In the genomic region with DNA sequence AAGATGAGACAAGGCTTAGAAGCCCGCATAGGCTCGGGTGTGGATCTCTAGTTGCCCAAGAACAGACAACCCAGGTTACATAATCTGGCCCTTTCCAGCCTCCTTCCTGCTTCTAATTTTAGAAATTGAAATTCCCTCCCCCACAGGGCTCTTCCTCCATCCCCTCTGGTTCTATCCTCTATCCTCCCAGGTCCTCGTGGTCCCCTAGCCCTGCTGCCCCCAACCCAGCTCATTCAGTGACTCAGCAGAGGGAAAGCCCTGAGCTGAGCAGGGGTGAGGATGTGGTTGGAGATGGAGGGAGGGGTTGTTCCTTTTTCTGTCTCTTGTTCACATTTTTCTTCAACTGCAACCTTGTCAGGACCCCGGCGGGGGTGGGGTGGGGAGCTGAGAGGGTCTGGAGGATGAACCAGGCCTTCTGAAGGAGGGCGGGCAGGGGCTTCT, we compare ENCODE assay signal across 9 mouse cellular contexts. TPM values are rescaled to one million over a fixed set of nuclear protein-coding genes. Genes with fewer than 3 reads are reported as not detected.
DNase-seq lines count a peak whose midpoint lies in the region; ATAC-seq and TF ChIP-seq lines count a peak whose summit lies in the region.
"Had no signal": no experiment of that assay in that cellular context is flagged by ENCODE, and none has a peak within 500 bp of the region (broad histone marks: within the 10 kb centered on the region; RNA-seq: fewer than 3 reads in every experiment).

No protein-coding gene starts in this region.

- no peak for TF ChIP-seq CTCF in MEL (IDR thresholded peaks at IDR 0.05 in 2 of 3, conservative IDR thresholded peaks at IDR 0.05 in 1 of 3; ENCODE audit: control insufficient read depth in 1 of 3, insufficient read depth in 1 of 3, low read depth in 2 of 3, low read length in 3 of 3, poor library complexity in 1 of 3, severe bottlenecking in 1 of 3)

- peak overlapping the region; percentile 94 for H3K27ac ChIP-seq in MEL (ENCODE audit: control insufficient read depth, low read depth, low read length)
- peak overlapping the region; percentile 72 for H3K27ac ChIP-seq in heart, embryonic 13.5 days (replicated peaks)
- H3K27ac ChIP-seq in limb, embryonic 10.5 days, result no peak overlapping the region
- H3K27ac ChIP-seq in hindbrain, embryonic 12.5 days, result no peak overlapping the region

- H3K79me2 ChIP-seq in MEL (ENCODE audit: control insufficient read depth, insufficient read depth, low read length, poor library complexity), result no peaks in the 10 kb centered on the region; the same call in 1 of the 2 replicates

- no peak for ATAC-seq in heart, embryonic 13.5 days (ENCODE audit: extremely low read depth, insufficient number of reproducible peaks, low FRiP score, low TSS enrichment)
- ATAC-seq in hindbrain, embryonic 12.5 days (ENCODE audit: low FRiP score), result no peak

- no peaks in the 10 kb centered on the region for H3K9me3 ChIP-seq in MEL (replicated peaks; ENCODE audit: insufficient read depth, low read length)
- no peaks in the 10 kb centered on the region for H3K9me3 ChIP-seq in heart, embryonic 13.5 days
- no peaks in the 10 kb centered on the region for H3K9me3 ChIP-seq in limb, embryonic 10.5 days (replicated peaks)
- no peaks in the 10 kb centered on the region for H3K9me3 ChIP-seq in hindbrain, embryonic 12.5 days (replicated peaks)

- TF ChIP-seq POLR2A in MEL (IDR thresholded peaks at IDR 0.05; ENCODE audit: control insufficient read depth in 1 of 2, insufficient read depth in 1 of 2, low read depth in 1 of 2, low read length in 2 of 2, poor library complexity in 1 of 2), result no peak

- no peak overlapping the region for H3K4me2 ChIP-seq in heart, embryonic 13.5 days
- no peak overlapping the region for H3K4me2 ChIP-seq in hindbrain, embryonic 12.5 days (replicated peaks)

- no peak overlapping the region; a peak in 1 of 4 replicates for H3K4me3 ChIP-seq in MEL (ENCODE audit: control insufficient read depth in 1 of 2, insufficient read depth in 1 of 2, low read depth in 2 of 2, low read length in 2 of 2)
- no peak overlapping the region for H3K4me3 ChIP-seq in heart, embryonic 13.5 days
- H3K4me3 ChIP-seq in limb, embryonic 10.5 days, result no peak overlapping the region
- no peak overlapping the region for H3K4me3 ChIP-seq in hindbrain, embryonic 12.5 days

- WGBS in heart, embryonic 13.5 days, result 61% methylated on average over 6 of the region's 6 CpGs
- WGBS in limb, embryonic 10.5 days, result 86% methylated on average over 6 of the region's 6 CpGs
- 82% methylated on average over 6 of the region's 6 CpGs for WGBS in hindbrain, embryonic 12.5 days

- peaks cover 0 to 27% of the 10 kb centered on the region in 2 experiments; a peak in 3 of 4 replicates for H3K36me3 ChIP-seq in MEL (ENCODE audit: control insufficient read depth in 1 of 2, insufficient read depth in 2 of 2, low read length in 2 of 2)
- peaks cover 30% of the 10 kb centered on the region for H3K36me3 ChIP-seq in heart, embryonic 13.5 days
- H3K36me3 ChIP-seq in limb, embryonic 10.5 days, result peaks cover 47% of the 10 kb centered on the region
- H3K36me3 ChIP-seq in hindbrain, embryonic 12.5 days, result peaks cover 30% of the 10 kb centered on the region

- DNase-seq in kidney, postnatal 36 days, result peak; percentile 41 to 43
- no peak for DNase-seq in kidney, postnatal 25 days
- peak; percentile 66 for DNase-seq in MEL (ENCODE audit: low read depth, low spot score)
- DNase-seq in natural killer cell, adult 2 months (ENCODE audit: low spot score in 2 of 2), result peak; percentile 63 to 64
- no peak for DNase-seq in frontal cortex, postnatal 10 days (ENCODE audit: low spot score in 2 of 2)
- DNase-seq in limb, embryonic 10.5 days (ENCODE audit: low spot score), result no peak

- TF ChIP-seq EP300 in MEL (IDR thresholded peaks at IDR 0.05; ENCODE audit: low read depth in 1 of 2, low read length in 2 of 2), result peak in 1 of 2 experiments; percentile 42; a peak in 1 of 4 replicates

- H3K9ac ChIP-seq in MEL (ENCODE audit: control insufficient read depth, low read depth, low read length, poor library complexity, severe bottlenecking), result peak overlapping the region; percentile 17
- H3K9ac ChIP-seq in heart, embryonic 13.5 days, result no peak overlapping the region
- no peak overlapping the region for H3K9ac ChIP-seq in hindbrain, embryonic 12.5 days

- H3K4me1 ChIP-seq in MEL (ENCODE audit: control insufficient read depth in 1 of 2, insufficient read depth in 2 of 2, low read length in 2 of 2), result peaks cover 6 to 30% of the 10 kb centered on the region in 2 experiments
- peaks cover 34% of the 10 kb centered on the region for H3K4me1 ChIP-seq in heart, embryonic 13.5 days
- H3K4me1 ChIP-seq in limb, embryonic 10.5 days, result peaks cover 13% of the 10 kb centered on the region; the same call in 1 of the 2 replicates
- peaks cover 4% of the 10 kb centered on the region; the same call in 1 of the 2 replicates for H3K4me1 ChIP-seq in hindbrain, embryonic 12.5 days

- H3K27me3 ChIP-seq in MEL (ENCODE audit: control insufficient read depth in 1 of 2, insufficient read depth in 2 of 2, low read length in 2 of 2), result no peaks in the 10 kb centered on the region
- no peaks in the 10 kb centered on the region for H3K27me3 ChIP-seq in heart, embryonic 13.5 days (replicated peaks)
- no peaks in the 10 kb centered on the region for H3K27me3 ChIP-seq in limb, embryonic 10.5 days (ENCODE audit: low read depth, poor library complexity, severe bottlenecking)
- H3K27me3 ChIP-seq in hindbrain, embryonic 12.5 days, result no peaks in the 10 kb centered on the region

- TF ChIP-seq RAD21 in MEL (IDR thresholded peaks at IDR 0.05; ENCODE audit: low read depth, low read length), result no peak

TF ChIP-seq in MEL, 35 proteins besides CTCF, POLR2A, EP300 and RAD21:
- TF ChIP-seq USF1 (IDR thresholded peaks at IDR 0.05; ENCODE audit: low read depth, low read length), result no peak
- TF ChIP-seq SIN3A (IDR thresholded peaks at IDR 0.05; ENCODE audit: low read length), result 0 out of 2 replicates have a peak, but pooled peaks have one; percentile 12
- no peak for TF ChIP-seq HCFC1 (IDR thresholded peaks at IDR 0.05; ENCODE audit: low read depth, low read length)
- TF ChIP-seq ETS1 (IDR thresholded peaks at IDR 0.05; ENCODE audit: low read depth, low read length), result peak; percentile 60; the same call in 1 of the 2 replicates
- TF ChIP-seq TBP (IDR thresholded peaks at IDR 0.05; ENCODE audit: low read depth, low read length), result no peak
- no peak for TF ChIP-seq SMC3 (IDR thresholded peaks at IDR 0.05; ENCODE audit: low read depth, low read length)
TF ChIP-seq in MEL: peak in this region for 2.

RNA-seq across cellular contexts. Expression of gene Gm16181, which starts 1.0 kb away (rescaled TPM):
- total RNA-seq in MEL (2012; rRNA removed), result not detected in 2 replicates
- under 1 TPM in 1 of 2 experiments, not detected in 1; 0.58 TPM for polyA plus RNA-seq in MEL (2012; ENCODE audit: insufficient read depth in 1 of 2, insufficient read length in 2 of 2, low read depth in 1 of 2, low replicate concordance in 2 of 2, missing spikeins in 1 of 2)
- polyA plus RNA-seq in heart, embryonic 13.5 days (2015; fragmentation: Nextera tagmentation; extraction: Ambion mirVana), result not detected in 2 replicates
- 0.30 and 0.33 TPM in 2 replicates for polyA plus RNA-seq in limb, embryonic 10.5 days (2016; fragmentation: Nextera tagmentation; extraction: Ambion mirVana)
- 0.62 TPM in 1 of 2 replicates, not detected in the other for polyA plus RNA-seq in hindbrain, embryonic 12.5 days (2016; fragmentation: Nextera tagmentation; extraction: Ambion mirVana)
- polyA plus RNA-seq: stomach, embryonic 14.5 days had no signal

RNA-seq across cellular contexts. Expression of gene Atp6v1g2, which starts 13.8 kb away (rescaled TPM):
- total RNA-seq in MEL (2012; rRNA removed), result 0.46 and 0.56 TPM in 2 replicates
- 1 to 10 TPM in 1 of 2 experiments, not detected in 1; 4.7 TPM for polyA plus RNA-seq in MEL (2012; ENCODE audit: insufficient read depth in 1 of 2, insufficient read length in 2 of 2, low read depth in 1 of 2, low replicate concordance in 2 of 2, missing spikeins in 1 of 2)
- polyA plus RNA-seq in heart, embryonic 13.5 days (2015; fragmentation: Nextera tagmentation; extraction: Ambion mirVana), result 10.6 and 10.7 TPM in 2 replicates
- 4.5 and 5.2 TPM in 2 replicates for polyA plus RNA-seq in limb, embryonic 10.5 days (2016; fragmentation: Nextera tagmentation; extraction: Ambion mirVana)
- polyA plus RNA-seq in hindbrain, embryonic 12.5 days (2016; fragmentation: Nextera tagmentation; extraction: Ambion mirVana), result 21.1 and 23.0 TPM in 2 replicates

RNA-seq across cellular contexts. Expression of gene Lta, which starts 14.5 kb away (rescaled TPM):
- total RNA-seq in MEL (2012; rRNA removed), result not detected in 2 replicates
- polyA plus RNA-seq in MEL (2012; ENCODE audit: insufficient read depth in 1 of 2, insufficient read length in 2 of 2, low read depth in 1 of 2, low replicate concordance in 2 of 2, missing spikeins in 1 of 2), result under 1 TPM in 1 of 2 experiments, not detected in 1; 0.24 TPM
- polyA plus RNA-seq in heart, embryonic 13.5 days (2015; fragmentation: Nextera tagmentation; extraction: Ambion mirVana), result not detected in 2 replicates
- polyA plus RNA-seq in limb, embryonic 10.5 days (2016; fragmentation: Nextera tagmentation; extraction: Ambion mirVana), result not detected in 2 replicates
- not detected in 2 replicates for polyA plus RNA-seq in hindbrain, embryonic 12.5 days (2016; fragmentation: Nextera tagmentation; extraction: Ambion mirVana)

RNA-seq across cellular contexts. Expression of gene Nfkbil1, which starts 16.0 kb away (rescaled TPM):
- 10.1 and 10.3 TPM in 2 replicates for total RNA-seq in MEL (2012; rRNA removed)
- 10 to 100 TPM in 1 of 2 experiments, not detected in 1; 26.0 TPM for polyA plus RNA-seq in MEL (2012; ENCODE audit: insufficient read depth in 1 of 2, insufficient read length in 2 of 2, low read depth in 1 of 2, low replicate concordance in 2 of 2, missing spikeins in 1 of 2)
- 7.6 and 8.1 TPM in 2 replicates for polyA plus RNA-seq in heart, embryonic 13.5 days (2015; fragmentation: Nextera tagmentation; extraction: Ambion mirVana)
- polyA plus RNA-seq in limb, embryonic 10.5 days (2016; fragmentation: Nextera tagmentation; extraction: Ambion mirVana), result 10.7 and 12.1 TPM in 2 replicates
- 12.1 and 12.2 TPM in 2 replicates for polyA plus RNA-seq in hindbrain, embryonic 12.5 days (2016; fragmentation: Nextera tagmentation; extraction: Ambion mirVana)

RNA-seq across cellular contexts. Expression of gene Tnf, which starts 17.8 kb away (rescaled TPM):
- total RNA-seq in MEL (2012; rRNA removed), result 0.95 and 1.2 TPM in 2 replicates
- polyA plus RNA-seq in MEL (2012; ENCODE audit: insufficient read depth in 1 of 2, insufficient read length in 2 of 2, low read depth in 1 of 2, low replicate concordance in 2 of 2, missing spikeins in 1 of 2), result 1 to 10 TPM in 1 of 2 experiments, not detected in 1; 2.0 TPM
- polyA plus RNA-seq in heart, embryonic 13.5 days (2015; fragmentation: Nextera tagmentation; extraction: Ambion mirVana), result 0.12 and 0.23 TPM in 2 replicates
- polyA plus RNA-seq in limb, embryonic 10.5 days (2016; fragmentation: Nextera tagmentation; extraction: Ambion mirVana), result 0.14 TPM in 1 of 2 replicates, not detected in the other
- polyA plus RNA-seq in hindbrain, embryonic 12.5 days (2016; fragmentation: Nextera tagmentation; extraction: Ambion mirVana), result 0.14 TPM in 1 of 2 replicates, not detected in the other

Comparison
In these comparisons a context has a peak if more than half of its experiments do, and no peak if none do; other contexts are left out.
1. DNase-seq: peak in kidney, postnatal 36 days (2 of 2), MEL (single experiment) and natural killer cell, adult 2 months (2 of 2); none in kidney, postnatal 25 days (0 of 2), frontal cortex, postnatal 10 days (0 of 2) and limb, embryonic 10.5 days (single experiment).
2. H3K27ac ChIP-seq: peak in MEL (single experiment) and heart, embryonic 13.5 days (single experiment); none in limb, embryonic 10.5 days (single experiment) and hindbrain, embryonic 12.5 days (single experiment).